Mouse (Mus musculus) MEL (cell line): ENCODE measurements around the gene Nme9. TPM values are rescaled to one million over a fixed set of nuclear protein-coding genes. Genes with fewer than 3 reads are reported as not detected.

Source experiments
- DNase-seq: peaks from one replicate; pipeline ENCODE4 v3.0.0; 2011; ENCODE audit warnings: low read depth, low spot score
- H3K27ac ChIP-seq: 2 replicates; pipeline ENCODE4 v1.5.1; 2012; ENCODE audit warnings: low read depth, mild to moderate bottlenecking, control low read depth, low read length, moderate library complexity; ENCODE audit not compliant: control insufficient read depth
- H3K27me3 ChIP-seq, 2 experiments: fragments of 150-350 bp in 1 of 2; sonication (generic) in 1 of 2; 2 replicates each; pipeline ENCODE4 v1.6.1; 2012; ENCODE audit warnings: low read length in 2 of 2, mild to moderate bottlenecking in 2 of 2, improper control_type of control experiment in 1 of 2, moderate library complexity in 1 of 2; ENCODE audit not compliant: insufficient read depth in 2 of 2, control insufficient read depth in 1 of 2
- H3K36me3 ChIP-seq, 2 experiments: 2 replicates each; pipeline ENCODE4 v1.6.1; 2012 to 2014; ENCODE audit warnings: low read length in 2 of 2, improper control_type of control experiment in 1 of 2, inconsistent platforms in 1 of 2, mild to moderate bottlenecking in 1 of 2; ENCODE audit not compliant: insufficient read depth in 2 of 2, control insufficient read depth in 1 of 2
- H3K4me1 ChIP-seq, 2 experiments: fragments of 150-350 bp in 1 of 2; sonication (generic) in 1 of 2; 2 replicates each; pipeline ENCODE4 v1.6.1; 2012; ENCODE audit warnings: low read length in 2 of 2, improper control_type of control experiment in 1 of 2, mild to moderate bottlenecking in 1 of 2; ENCODE audit not compliant: insufficient read depth in 2 of 2, control insufficient read depth in 1 of 2
- H3K4me3 ChIP-seq, 2 experiments: fragments of 150-350 bp in 1 of 2; sonication (generic) in 1 of 2; 2 replicates each; pipeline ENCODE4 v1.5.1; 2012; ENCODE audit warnings: low read depth in 2 of 2, low read length in 2 of 2, mild to moderate bottlenecking in 2 of 2, moderate library complexity in 2 of 2, control low read depth in 1 of 2, improper control_type of control experiment in 1 of 2; ENCODE audit not compliant: control insufficient read depth in 1 of 2, insufficient read depth in 1 of 2
- H3K79me2 ChIP-seq: 2 replicates; pipeline ENCODE4 v1.6.1; 2012; ENCODE audit warnings: mild to moderate bottlenecking, low read length, moderate library complexity; ENCODE audit not compliant: control insufficient read depth, poor library complexity, insufficient read depth
- H3K9ac ChIP-seq: 2 replicates; pipeline ENCODE4 v1.6.1; 2012; ENCODE audit warnings: low read depth, mild to moderate bottlenecking, control low read depth, low read length, moderate library complexity; ENCODE audit not compliant: control insufficient read depth, poor library complexity, severe bottlenecking
- H3K9me3 ChIP-seq: fragments of 150-350 bp; sonication (generic); replicated peaks from 2 replicates; pipeline ENCODE4 v1.6.1; 2012; ENCODE audit warnings: mild to moderate bottlenecking, low read length, improper control_type of control experiment, moderate library complexity; ENCODE audit not compliant: insufficient read depth
- E2F4 ChIP-seq: IDR thresholded peaks from 2 replicates; pipeline ENCODE4 v1.6.1; 2011; ENCODE audit warnings: low read depth, low read length, improper control_type of control experiment, borderline replicate concordance
- ELF1 ChIP-seq: IDR thresholded peaks from 2 replicates; pipeline ENCODE4 v1.6.1; 2014; ENCODE audit warnings: low read depth, mild to moderate bottlenecking, inconsistent platforms, low read length, improper control_type of control experiment, moderate library complexity
- ETS1 ChIP-seq: IDR thresholded peaks from 2 replicates; pipeline ENCODE4 v1.6.1; 2012; ENCODE audit warnings: low read depth, mild to moderate bottlenecking, inconsistent platforms, low read length, improper control_type of control experiment, moderate library complexity
- GABPA ChIP-seq: IDR thresholded peaks from 2 replicates; pipeline ENCODE4 v1.6.1; 2012; ENCODE audit warnings: low read depth, mild to moderate bottlenecking, inconsistent platforms, low read length, improper control_type of control experiment, moderate library complexity
- GATA1 ChIP-seq: IDR thresholded peaks from 2 replicates; pipeline ENCODE4 v1.6.1; 2011; ENCODE audit warnings: low read depth, low read length, improper control_type of control experiment
- HCFC1 ChIP-seq: IDR thresholded peaks from 2 replicates; pipeline ENCODE4 v1.6.1; 2012; ENCODE audit warnings: low read depth, mild to moderate bottlenecking, inconsistent platforms, low read length, improper control_type of control experiment, moderate library complexity
- JUND ChIP-seq: IDR thresholded peaks from 2 replicates; pipeline ENCODE4 v1.6.1; 2011; ENCODE audit warnings: low read depth, mild to moderate bottlenecking, improper control_type of control experiment, low read length
- MAZ ChIP-seq: IDR thresholded peaks from 2 replicates; pipeline ENCODE4 v1.6.1; 2012; ENCODE audit warnings: low read depth, mild to moderate bottlenecking, inconsistent platforms, low read length, improper control_type of control experiment
- MYB ChIP-seq: IDR thresholded peaks from 2 replicates; pipeline ENCODE4 v1.6.1; 2011; ENCODE audit warnings: mild to moderate bottlenecking, low read depth, low read length, improper control_type of control experiment
- MYC ChIP-seq: IDR thresholded peaks from 2 replicates; pipeline ENCODE4 v1.6.1; 2011; ENCODE audit warnings: low read depth, mild to moderate bottlenecking, low read length, improper control_type of control experiment, moderate library complexity
- NELFE ChIP-seq: IDR thresholded peaks from 2 replicates; pipeline ENCODE4 v1.6.1; 2011; ENCODE audit warnings: low read depth, low read length, improper control_type of control experiment
- SIN3A ChIP-seq: IDR thresholded peaks from 2 replicates; pipeline ENCODE4 v1.6.1; 2012; ENCODE audit warnings: low read length, improper control_type of control experiment, inconsistent platforms
- SMC3 ChIP-seq: IDR thresholded peaks from 2 replicates; pipeline ENCODE4 v1.6.1; 2011; ENCODE audit warnings: low read depth, low read length, improper control_type of control experiment
- TAL1 ChIP-seq: IDR thresholded peaks from 2 replicates; pipeline ENCODE4 v1.6.1; 2012; ENCODE audit warnings: mild to moderate bottlenecking, inconsistent platforms, low read length, moderate library complexity, mixed read lengths
- TBP ChIP-seq: IDR thresholded peaks from 2 replicates; pipeline ENCODE4 v1.8.0; 2011; ENCODE audit warnings: low read depth, low read length, improper control_type of control experiment
- TCF12 ChIP-seq: IDR thresholded peaks from 2 replicates; pipeline ENCODE4 v1.6.1; 2014; ENCODE audit warnings: low read depth, mild to moderate bottlenecking, inconsistent platforms, low read length, improper control_type of control experiment, moderate library complexity
- UBTF ChIP-seq: IDR thresholded peaks from 2 replicates; pipeline ENCODE4 v1.6.1; 2012; ENCODE audit warnings: low read depth, mild to moderate bottlenecking, inconsistent platforms, low read length, improper control_type of control experiment, moderate library complexity, borderline replicate concordance; ENCODE audit not compliant: insufficient read depth
- USF1 ChIP-seq: IDR thresholded peaks from 2 replicates; pipeline ENCODE4 v1.6.1; 2014; ENCODE audit warnings: low read depth, mild to moderate bottlenecking, inconsistent platforms, low read length, improper control_type of control experiment, moderate library complexity
- USF2 ChIP-seq, 2 experiments: IDR thresholded peaks; 2 replicates each; pipeline ENCODE4 v1.6.1; 2011 to 2012; ENCODE audit warnings: improper control_type of control experiment in 2 of 2, low read length in 2 of 2, borderline replicate concordance in 1 of 2, inconsistent platforms in 1 of 2, low read depth in 1 of 2, mild to moderate bottlenecking in 1 of 2; ENCODE audit not compliant: insufficient read depth in 1 of 2
- ZC3H11A ChIP-seq: IDR thresholded peaks from 2 replicates; pipeline ENCODE4 v1.6.1; 2012; ENCODE audit warnings: low read depth, mild to moderate bottlenecking, inconsistent platforms, low read length, improper control_type of control experiment
- ZMIZ1 ChIP-seq: IDR thresholded peaks from 2 replicates; pipeline ENCODE4 v1.6.1; 2012; ENCODE audit warnings: low read depth, mild to moderate bottlenecking, inconsistent platforms, low read length, improper control_type of control experiment, moderate library complexity
- polyA plus RNA-seq, 2 experiments: library from polyadenylated mRNA; stranded (reverse) in 1 of 2; unstranded in 1 of 2; fragments of >175 nt in 1 of 2; fragments of >200 nt in 1 of 2; gene quantifications; 2 replicates each; pipeline versions ENCODE4 v1.2.1 to v1.2.4; 2012; ENCODE audit warnings: low replicate concordance in 2 of 2, low read depth in 1 of 2; ENCODE audit not compliant: insufficient read length in 2 of 2, insufficient read depth in 1 of 2, missing spikeins in 1 of 2
- total RNA-seq: library from RNA; depleted of rRNA; stranded (reverse); fragments of 300-350 nt; gene quantifications from 2 replicates; pipeline ENCODE4 v1.2.3, GENCODE M21; 2012

The Nme9 gene
- total and polyA plus RNA-seq, 3 experiments, result 0.40 to 0.92 TPM; not detected in 1

DNA sequence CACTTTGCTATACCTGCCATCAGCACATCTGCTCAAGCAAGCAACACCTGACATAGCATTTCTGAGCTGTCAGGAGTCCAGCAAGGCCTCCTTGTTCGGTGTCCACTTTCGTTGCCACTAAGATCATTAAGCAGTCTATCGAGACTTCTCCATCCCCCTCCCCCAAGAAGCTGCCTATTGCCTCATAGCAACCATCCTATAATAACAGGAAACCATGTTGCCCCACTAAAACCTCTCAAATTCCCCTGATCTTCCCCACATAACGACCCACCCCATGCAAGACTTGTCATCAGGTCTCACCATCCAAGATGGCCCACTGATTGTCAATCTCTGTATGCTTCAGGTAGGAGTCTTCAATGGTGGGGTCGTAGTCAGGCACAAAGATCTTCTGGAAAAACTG is 40.2 kb upstream of the Nme9 start:
- TF ChIP-seq TCF12 (no peak), MYB (no peak), SIN3A (no peak), TAL1 (no peak), TBP (no peak), GABPA (no peak), UBTF (no peak), JUND (no peak), GATA1 (no peak), ETS1 (no peak)
- Histone ChIP-seq H3K79me2 (no peaks in the 10 kb centered on the region), H3K4me1 (no peaks in the 10 kb centered on the region), H3K36me3 (no peaks in the 10 kb centered on the region), H3K27ac (no peak overlapping the region), H3K27me3 (peaks cover 0 to 2% of the 10 kb centered on the region in 2 experiments; a peak in 3 of 4 replicates), H3K9ac (no peak overlapping the region), H3K4me3 (no peak overlapping the region), H3K9me3 (no peaks in the 10 kb centered on the region)
- no peak for DNase-seq

DNA sequence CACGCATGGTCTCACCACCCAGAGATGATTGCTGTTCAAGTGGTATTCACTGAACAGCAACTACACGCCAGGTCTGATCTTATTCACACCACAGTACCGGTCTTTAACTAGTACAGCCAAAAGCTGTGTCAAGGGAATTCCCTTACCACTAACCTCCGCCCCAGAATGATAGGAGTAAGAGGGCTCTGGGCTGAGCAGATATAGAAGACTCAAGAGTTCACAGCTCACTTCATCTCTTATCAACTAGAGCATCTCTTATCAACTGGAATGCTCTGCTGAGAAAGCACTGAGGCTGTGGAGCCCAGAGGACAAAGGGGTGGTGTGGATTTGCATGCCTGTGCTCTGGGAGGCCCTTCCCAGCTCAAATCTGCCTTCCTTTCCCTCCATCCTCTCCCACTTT is 39.5 kb upstream of the Nme9 start:
- H3K4me1 ChIP-seq, result no peaks in the 10 kb centered on the region
- no peaks in the 10 kb centered on the region for H3K36me3 ChIP-seq
- H3K4me3 ChIP-seq, result no peak overlapping the region
- no peak overlapping the region for H3K27ac ChIP-seq
- no peaks in the 10 kb centered on the region; a peak in 3 of 4 replicates for H3K27me3 ChIP-seq
- no peaks in the 10 kb centered on the region for H3K9me3 ChIP-seq
- TF ChIP-seq UBTF (no peak), MYC (no peak), ZMIZ1 (no peak), MAZ (no peak), ELF1 (no peak), E2F4 (no peak), SMC3 (no peak), GABPA (no peak), HCFC1 (no peak), ZC3H11A (no peak), TCF12 (no peak), USF1 (no peak), USF2 (IDR thresholded peaks at IDR 0.05; ENCODE audit: borderline replicate concordance in 1 of 2, insufficient read depth in 1 of 2, low read depth in 1 of 2, low read length in 2 of 2) (no peak), NELFE (no peak)
- no peaks in the 10 kb centered on the region for H3K79me2 ChIP-seq
- H3K9ac ChIP-seq, result no peak overlapping the region
- no peak for DNase-seq
